Mouse (Mus musculus) c-Kit-positive CD71-positive TER-119-negative erythroid progenitor cells, embryonic 14.5 days (primary cell): ENCODE results near the gene Dgki.

Experiments used
- DNase-seq: peaks from one replicate; pipeline ENCODE4 v3.0.0-alpha.2; 2013; ENCODE audit warnings: low read depth

Gene Dgki

DNA sequence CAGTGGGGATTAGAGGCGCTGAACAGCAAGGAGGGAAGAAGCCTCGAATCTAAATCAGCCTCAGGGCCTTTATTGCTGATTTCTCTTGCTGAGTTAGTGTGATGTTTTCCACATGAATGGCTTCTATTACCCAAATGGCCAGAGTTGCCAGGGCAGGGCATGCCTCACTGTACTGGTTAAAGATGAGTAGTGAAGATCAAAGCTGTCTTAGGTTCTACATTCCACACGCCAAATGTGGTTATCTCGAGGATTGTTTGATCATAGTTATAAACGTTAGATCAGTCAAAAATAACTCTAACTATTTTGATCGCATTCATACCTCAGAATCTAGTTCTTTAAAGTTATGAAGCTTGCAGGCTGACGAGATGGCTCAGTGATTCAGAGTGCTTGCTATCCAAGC lies 59.8 kb downstream of the Dgki start:
- DNase-seq: no peak

DNA sequence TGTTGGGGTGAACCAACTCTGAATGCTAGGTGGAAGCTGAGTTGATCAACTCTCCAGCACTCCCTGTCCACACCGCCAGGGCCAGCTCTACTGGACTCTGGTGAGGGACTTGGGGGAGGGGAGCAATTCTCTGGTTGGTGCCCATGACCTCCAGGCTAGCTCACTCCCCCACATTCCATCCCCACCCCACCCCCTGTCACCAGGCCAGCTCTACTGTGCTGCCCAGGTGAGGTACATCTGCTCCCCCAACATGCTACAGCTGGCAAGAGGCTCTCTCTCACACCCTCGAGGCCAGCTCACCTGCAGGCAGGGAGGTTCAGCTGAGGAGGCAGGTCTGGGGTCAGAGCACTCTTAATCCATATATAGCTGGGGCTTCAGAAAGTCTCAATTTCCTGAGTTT lies 63.1 kb downstream of the Dgki start:
- DNase-seq: no peak

DNA sequence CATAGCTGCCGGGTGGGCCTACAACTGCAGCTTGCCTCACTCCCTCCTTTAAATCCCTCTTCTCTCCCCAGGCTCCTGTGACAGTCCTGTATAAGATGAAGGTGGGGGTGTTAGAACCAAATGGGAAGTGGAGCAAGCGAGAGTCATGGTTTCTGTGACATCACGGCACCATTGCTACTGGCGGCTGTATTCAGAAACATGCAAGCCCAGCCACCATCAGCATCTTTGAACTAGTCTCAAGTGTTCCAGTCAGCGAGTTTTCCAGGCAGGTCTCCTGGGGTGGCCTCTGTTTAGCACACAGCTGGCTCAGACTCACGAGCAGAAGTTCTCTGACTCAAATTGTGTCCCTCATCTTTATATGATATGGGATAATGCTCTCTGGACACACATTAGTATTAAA lies 68.8 kb downstream of the Dgki start:
- no peak for DNase-seq

DNA sequence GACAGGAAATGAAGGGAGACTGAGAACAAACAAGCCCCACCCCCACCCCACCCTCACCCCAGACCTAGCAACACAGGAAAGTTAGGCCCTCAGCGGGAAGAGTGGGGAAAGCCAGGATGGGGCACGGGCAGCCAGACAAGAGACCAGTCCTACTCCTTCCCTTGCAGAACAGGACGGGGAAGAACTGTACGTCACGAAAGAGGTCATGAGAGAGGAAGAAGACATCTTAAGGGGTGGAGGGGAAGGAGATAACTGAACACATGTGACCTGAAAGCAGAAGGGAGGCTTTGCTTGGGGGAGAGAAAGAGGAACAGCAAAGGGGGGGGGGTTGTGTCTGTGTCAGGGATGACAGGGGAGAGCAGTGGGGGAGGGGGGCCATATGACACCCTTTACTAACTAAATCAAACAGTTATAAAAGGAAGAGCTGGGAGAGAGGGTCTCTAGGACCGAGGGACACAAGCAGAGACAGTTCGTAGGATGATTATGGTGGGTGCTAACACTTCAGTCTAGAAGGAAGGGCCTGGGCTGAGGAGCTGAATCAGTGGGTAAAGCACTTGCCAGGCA lies 77.0 kb downstream of the Dgki start:
- DNase-seq: no peak

DNA sequence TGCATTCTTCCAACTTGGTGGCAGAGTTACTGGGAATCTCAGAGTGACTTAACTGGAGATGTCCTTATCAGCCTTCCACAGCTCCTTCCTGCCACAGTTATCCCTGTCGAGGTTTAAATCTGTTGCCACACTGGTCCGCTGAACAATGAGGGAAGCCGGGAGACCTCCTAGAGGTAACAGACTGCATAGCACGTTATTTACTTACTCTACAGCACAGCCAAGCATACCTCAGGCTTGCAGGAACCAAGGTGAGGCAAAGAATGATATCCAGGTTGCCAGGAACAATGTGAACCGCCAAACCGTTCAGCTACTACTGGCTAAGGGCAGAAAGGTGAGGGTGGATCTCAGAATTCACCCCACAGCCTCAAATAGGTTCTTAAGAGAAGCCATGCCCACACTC lies 78.0 kb downstream of the Dgki start:
- DNase-seq: no peak

DNA sequence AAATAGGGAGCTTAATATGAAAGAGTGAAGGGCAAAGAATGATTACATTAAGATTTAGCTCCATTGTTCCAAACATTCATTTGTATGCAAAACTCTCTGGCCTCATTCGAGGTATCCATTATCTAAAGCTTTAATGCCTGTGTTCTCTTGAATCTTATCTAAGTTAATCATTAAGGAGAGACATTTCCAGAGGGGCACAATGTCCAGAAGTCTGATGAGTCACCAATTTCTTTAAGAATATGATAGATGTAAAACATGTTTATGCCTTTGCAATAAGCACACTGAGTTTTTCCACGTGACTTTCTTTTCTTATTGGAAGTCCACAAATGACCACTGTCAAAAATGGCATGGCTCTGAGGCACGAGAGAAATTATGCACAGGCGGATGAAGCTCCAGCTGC lies 80.9 kb downstream of the Dgki start:
- no peak for DNase-seq

DNA sequence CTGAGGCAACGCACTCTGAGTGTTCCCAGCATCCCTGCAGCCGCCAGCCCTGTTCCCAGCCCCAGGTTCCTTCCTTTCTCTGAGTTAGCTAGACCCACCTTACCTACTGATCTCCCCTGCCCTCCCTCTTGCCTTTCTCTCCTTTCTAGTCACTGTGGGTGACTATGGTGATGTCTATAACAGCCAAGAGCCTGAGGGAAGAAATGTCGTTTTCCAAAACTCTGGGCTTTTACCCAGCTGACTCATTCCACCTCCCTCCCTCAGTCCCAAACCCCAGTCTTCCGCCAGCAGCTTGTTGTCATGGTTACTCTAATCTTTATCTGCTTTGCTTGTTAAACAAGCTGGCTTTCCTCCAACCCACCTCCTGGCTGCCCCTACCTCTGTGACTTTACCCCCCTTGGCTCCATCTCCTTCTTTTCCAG lies 83.6 kb downstream of the Dgki start:
- no peak for DNase-seq

DNA sequence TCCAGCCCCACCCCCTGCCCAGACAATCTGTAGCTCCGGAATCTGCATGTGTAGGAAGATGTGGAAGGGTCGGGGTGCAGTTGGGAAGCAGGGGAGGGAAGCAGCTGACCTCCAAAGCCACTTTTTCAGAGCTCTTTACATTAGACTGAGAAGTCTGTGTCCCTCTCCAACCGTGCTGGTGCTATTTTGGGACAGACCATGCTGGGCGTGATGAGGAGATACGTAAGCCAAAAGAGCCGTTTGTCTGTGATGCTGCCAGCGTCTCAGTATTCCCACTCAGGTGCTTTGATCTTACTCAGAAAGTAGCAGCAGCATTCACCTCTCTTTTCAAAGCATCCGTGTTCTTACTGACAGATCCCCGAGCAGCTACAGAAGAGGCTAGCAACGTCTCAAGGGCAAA lies 84.3 kb downstream of the Dgki start:
- no peak for DNase-seq

DNA sequence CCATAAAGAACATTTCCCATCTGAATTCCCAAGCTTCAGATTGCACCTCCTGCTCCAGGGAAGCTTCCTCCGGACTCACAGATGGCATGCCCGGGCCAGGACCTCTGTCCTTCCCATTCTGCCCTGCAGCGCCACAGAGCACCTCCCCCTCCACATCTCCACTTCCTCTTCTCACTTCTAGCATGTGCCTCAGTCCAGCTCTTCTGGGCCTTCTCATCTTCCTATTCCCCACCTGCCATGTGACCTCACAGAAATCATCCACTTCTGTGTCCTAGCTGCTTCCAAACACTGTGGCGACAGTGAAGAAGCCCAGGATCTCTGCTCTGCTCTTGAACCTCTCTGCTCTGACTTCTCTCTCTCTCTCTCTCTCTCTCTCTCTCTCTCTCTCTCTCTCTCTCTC lies 87.1 kb downstream of the Dgki start:
- DNase-seq: no peak

DNA sequence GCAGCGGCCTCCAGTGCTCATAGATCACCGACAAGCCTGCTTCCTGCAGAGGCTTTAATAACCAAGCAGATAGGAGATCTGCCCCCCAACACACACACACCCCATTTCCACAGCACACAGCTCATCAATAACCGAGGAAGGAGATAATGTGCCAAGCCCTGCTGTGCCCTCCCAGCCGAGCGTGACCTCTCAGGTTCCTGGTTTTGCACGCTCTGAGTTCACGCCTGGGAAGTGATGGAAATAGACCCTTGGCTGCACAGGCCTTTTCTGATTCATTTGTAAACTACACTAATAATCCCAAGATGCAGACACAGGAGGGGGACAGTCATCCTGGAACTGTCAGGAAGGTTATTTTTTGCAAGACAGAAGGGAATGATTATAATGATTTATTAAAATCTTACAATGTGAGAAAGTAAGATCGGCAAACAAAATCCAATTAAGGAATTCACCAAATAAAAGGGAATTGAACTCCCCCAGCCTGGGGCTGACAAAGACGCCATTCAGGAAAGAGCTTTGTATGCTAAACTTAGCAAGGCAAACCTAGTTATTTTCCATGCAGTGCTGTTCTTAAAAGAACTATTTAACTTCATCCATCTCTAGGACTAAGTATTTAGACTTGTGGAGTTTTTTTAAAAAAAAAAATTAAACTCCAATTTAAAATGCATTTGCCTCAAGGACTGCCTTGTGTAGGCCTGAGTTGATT lies 88.3 kb downstream of the Dgki start:
- DNase-seq: no peak

DNA sequence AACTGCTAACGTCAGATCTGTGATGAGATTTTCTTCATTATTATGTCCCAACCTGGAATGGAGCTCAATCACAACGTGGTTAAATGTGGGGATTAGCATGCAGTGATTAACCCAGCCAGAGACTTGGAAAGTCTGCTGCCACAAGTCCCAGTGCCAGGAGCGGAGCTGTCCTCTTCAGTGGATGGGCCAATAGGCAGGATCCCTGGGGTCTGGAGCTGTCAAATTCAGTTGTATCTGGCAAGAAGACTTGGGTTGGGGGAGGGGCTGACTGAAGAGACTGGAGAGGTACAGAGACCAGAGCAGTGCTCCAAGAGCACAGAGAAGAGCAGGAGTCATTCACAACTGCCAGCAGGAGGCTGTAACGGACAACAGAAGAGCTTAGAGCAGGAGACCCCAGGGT lies 97.1 kb downstream of the Dgki start:
- DNase-seq: no peak

DNA sequence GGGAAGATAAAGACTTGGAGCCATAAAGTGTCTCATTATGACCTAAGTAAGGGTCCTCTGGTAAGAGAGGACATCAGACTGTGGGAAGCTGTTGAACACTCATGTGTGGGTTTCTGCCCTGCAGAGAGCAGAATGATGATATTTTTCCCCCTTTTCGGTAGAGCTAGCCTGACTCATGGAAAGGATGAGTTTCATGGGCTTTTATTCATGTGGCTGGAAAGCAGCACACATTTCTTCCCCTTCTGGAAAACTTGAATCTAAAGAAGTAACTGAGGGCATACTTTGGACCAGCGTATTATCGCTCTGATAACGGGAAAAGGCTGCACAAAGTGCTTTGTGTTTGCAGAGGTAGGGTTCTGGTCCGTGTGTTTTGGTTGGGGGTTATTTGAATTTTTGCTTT lies 99.1 kb downstream of the Dgki start:
- no peak for DNase-seq

DNA sequence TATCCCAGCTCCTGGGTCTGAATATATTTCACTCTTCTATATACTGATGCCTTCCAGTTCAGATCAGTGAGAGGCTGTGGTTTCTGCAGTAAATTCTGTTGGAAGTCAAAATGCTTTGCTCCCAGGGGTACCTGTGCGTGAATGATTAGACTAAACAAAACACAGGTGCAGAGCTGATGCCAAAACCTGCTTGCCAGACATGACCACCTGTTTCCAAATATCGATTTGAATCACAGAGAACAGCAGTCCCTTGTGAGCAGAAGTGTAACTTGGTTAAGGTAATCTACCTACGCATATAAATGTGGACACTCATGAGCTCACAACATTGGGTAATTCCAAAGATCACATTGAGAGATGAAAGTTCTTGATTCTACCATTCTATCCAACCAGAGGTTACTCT lies 100.5 kb downstream of the Dgki start:
- DNase-seq: no peak

DNA sequence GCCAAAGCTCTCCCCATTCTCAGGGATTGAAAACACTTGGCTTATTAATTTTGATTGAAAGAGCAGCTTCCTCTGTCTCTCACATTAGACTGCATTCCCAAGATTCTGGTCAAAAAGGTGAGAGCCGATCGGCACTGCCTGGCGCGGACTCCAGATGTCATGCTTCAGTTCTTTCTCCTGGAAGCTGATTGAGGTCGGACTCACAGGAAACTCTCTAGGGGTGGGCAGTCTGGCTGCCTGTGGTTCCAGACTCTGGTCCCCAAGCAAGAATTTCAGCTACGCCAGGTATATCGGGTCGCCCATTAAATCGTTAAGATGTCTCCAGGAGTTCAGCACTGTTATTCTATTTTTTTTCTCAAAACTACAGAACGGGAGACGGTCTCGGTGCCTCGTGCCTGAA lies 102.2 kb downstream of the Dgki start:
- DNase-seq: no peak

DNA sequence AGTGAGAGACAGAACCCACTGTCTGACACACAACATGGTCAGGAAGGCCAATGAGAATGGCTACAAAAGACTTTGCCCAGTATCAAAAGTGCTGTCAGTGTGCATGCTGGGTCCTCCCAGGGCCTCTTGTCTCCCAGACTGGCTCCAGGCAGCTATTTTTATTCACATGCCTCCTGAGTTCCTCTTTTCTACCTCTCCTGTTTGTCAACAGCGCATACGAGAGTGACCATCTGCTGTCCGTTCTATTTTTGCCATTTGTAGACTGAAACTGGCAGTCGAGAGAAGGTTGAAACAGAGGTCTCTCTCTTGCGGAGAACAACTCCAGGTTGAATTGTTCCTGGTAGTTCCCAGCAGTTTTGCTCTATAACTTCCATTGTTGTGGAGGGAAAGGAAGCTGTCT lies 103.1 kb downstream of the Dgki start:
- no peak for DNase-seq

DNA sequence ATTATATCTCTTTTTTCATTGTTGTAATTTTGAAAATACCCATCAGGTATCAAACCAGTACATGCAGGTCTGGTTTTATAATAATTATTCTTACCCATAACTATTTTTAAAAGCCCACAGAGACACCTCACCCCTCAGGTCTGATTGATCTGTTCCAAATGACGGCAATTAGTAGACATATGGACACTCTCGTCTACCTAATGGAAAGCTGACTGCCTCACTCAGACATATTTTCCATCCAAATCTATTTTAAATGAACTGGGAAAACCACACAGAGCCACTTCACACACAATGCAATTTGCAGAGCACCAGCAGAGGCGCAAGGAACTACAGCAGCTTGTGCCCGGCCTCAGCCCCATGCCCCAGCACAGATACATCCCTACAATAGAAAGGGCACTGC lies 104.2 kb downstream of the Dgki start:
- DNase-seq: no peak

DNA sequence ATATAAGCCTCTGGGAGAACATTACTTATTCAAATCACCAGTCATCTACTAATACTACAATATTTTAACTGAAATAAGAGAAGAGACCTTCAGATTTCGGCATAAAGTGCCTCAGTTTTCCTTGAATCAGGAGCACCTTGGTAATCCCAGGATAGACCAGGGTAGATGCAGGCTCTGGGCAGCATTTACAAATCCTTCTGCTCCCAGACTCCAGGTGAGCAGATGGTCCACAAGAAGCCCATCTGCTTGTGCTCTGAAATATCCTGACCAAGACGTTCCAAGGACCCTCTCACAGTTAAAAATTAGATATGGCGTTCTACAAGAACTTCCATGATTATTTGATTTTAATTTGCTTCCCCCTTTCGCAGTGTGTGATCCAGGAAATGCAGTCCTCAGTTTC lies 118.0 kb downstream of the Dgki start:
- no peak for DNase-seq

DNA sequence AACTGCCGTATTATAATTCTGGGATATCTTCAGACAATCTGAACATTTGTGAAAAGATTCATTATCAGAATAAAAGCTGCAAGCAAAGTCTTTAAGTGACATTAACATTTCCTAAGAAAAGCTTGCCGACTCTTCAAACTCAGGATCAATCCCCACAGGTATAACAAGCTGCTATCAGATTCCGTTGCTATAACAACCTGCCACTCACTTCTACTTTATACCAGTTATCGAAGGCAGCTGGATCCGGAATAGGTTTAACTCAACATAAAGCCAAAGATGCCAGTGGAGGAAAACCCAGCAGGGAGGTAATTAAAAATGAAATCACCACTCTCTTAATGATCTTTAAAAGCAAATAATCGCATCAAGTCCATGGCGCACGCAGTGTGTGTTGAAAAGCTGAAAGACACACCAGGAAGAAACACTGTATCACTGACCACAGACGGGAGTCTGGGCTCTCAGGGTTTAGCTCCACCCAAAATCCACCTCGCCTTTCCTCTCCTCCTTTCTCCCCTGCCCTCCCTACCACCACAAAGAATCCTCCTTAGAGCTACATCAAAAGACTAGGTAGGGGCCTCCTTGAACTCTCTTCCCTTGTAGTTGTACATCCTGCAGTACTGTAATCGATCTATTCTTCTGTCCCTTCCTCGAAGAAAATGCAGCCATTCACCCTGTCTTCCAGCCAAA lies 128.7 kb downstream of the Dgki start:
- DNase-seq: no peak

DNA sequence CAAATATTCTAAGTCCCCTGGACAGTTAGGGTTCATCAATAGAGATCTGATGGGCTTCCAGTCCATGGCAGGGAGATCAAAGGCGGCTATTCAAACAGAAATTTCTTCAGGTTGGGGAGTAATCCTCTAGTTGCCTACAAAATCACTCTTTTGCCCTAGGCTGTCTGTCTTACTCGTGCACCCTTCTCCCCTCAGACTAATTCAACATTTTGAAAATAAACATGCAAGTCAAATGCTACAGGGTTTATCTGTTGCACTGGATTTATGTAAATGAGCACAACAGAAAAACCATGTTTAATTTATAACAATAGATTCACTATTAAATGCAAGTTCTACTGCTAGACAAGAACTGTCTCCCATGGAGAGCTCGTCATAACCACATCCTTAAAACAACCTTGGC lies 141.1 kb downstream of the Dgki start:
- DNase-seq: no peak

DNA sequence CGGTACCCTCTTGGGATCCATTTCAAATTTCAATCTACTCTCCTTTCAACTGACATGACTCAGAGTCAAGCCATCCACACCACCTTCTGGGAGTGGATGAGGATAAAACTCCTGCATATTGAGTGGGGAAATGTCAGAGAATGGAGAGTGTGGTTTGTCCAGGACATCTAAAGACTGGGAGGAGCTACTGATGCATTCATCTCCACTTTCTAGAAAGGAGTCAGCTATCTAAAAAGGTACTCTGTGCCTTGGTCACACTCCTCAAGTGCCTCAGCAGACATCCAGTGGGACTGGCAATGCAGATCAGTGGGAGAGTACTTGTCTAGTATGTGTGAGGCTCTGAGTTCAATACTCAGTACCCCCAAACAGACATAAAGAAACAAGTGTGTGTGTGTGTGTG lies 145.9 kb downstream of the Dgki start:
- DNase-seq: no peak

DNA sequence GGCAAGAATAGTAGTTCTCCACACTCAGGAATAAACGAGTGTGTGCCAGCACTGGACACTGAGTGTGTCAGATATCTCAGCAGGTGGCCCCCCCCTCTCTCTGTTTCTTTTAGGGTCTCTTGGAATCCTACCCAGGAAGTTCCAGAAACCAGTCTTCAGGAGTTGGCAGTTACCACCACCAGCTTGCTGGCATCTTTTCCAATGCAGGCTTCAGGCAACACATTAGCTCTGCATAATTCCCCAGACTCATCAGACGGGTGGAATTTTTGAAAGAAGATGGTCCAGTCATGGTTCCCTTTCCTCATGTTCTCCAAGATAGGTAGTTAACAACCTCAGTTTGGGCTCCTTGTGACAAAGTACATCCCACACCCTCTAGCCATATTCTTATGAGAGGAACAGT lies 149.5 kb downstream of the Dgki start:
- DNase-seq: no peak

DNA sequence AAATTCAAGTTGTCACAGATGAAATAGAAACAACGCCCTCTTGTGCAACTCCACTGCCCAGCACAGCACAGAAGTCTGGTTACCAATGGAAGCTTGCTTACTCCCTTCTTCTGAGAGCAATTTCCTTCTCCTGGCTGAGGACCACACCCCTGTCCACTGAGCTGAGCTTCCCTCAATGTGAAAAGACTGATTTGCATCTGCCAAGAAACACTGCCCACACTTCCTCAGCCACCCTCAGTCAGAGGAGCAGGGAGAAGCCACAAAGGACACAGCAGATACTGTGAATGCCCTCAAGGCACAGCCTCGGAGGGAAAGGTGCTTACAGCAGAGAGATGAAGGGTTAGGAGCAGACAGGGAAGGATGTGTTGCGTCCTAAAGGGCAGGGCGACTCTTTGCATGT lies 149.9 kb downstream of the Dgki start:
- DNase-seq: no peak

DNA sequence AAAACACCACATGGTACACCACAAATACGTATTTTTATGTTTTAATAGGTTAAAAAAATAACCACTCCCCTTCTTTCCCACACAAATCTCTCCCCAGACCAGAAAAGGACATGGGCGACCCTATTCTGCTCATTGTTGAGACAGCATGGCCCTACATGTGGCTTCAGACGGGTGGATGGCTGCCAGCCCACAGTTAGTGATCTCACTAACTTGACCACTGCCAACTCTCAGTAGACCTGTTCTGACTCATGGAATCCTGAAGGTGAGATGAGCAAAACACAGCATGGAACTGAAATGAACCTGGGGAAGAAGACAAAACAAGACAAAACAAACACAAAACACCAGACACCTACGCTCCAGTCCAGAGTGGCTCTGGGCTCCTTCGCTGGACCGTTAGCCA lies 150.8 kb downstream of the Dgki start:
- DNase-seq: no peak
